ENCODE assay signal across 26 mouse cellular contexts in genomic region chr1:79905241-79905640, GRCm38 (mm10).
"Had no signal": no experiment of that assay in that cellular context is flagged by ENCODE, and none has a peak within 500 bp of the region (broad histone marks: within the 10 kb centered on the region; RNA-seq: fewer than 3 reads in every experiment).

No protein-coding gene starts in this region.

- H3K4me3 ChIP-seq: gastrocnemius, adult 2 months; heart, embryonic 10.5 days; heart, embryonic 12.5 days; hindbrain, embryonic 10.5 days; hindbrain, embryonic 12.5 days; intestine, embryonic 15.5 days; layer of hippocampus, adult 2 months; left cerebral cortex, adult 2 months; limb, embryonic 10.5 days; limb, embryonic 12.5 days had no signal

- H3K4me1 ChIP-seq: heart, embryonic 10.5 days; heart, embryonic 12.5 days; hindbrain, embryonic 10.5 days; hindbrain, embryonic 12.5 days; intestine, embryonic 15.5 days; limb, embryonic 10.5 days; limb, embryonic 12.5 days had no signal

- H3K27ac ChIP-seq: gastrocnemius, adult 2 months; heart, embryonic 10.5 days; hindbrain, embryonic 10.5 days; hindbrain, embryonic 12.5 days; hindbrain, embryonic 14.5 days; intestine, embryonic 15.5 days; layer of hippocampus, adult 2 months; left cerebral cortex, adult 2 months; limb, embryonic 10.5 days; limb, embryonic 12.5 days had no signal

- H3K36me3 ChIP-seq: heart, embryonic 10.5 days; heart, embryonic 12.5 days; hindbrain, embryonic 10.5 days; hindbrain, embryonic 12.5 days; intestine, embryonic 15.5 days; limb, embryonic 10.5 days; limb, embryonic 12.5 days had no signal

- DNase-seq: gastrocnemius, adult 2 months; gastrocnemius, postnatal 10 days; gastrocnemius, postnatal 25 days; heart, adult 18-20 months; heart, postnatal 10 days; heart, postnatal 4 days; kidney, adult 18-20 months; kidney, adult 8-10 months; kidney, postnatal 10 days; kidney, postnatal 25 days; kidney, postnatal 4 days; liver had no signal

- ATAC-seq: hindbrain, embryonic 16.5 days; inflammation-experienced regulatory T-cells, adult 6 months; intestine, embryonic 15.5 days; intestine, postnatal 0 days had no signal

- H3K27me3 ChIP-seq: heart, embryonic 12.5 days; hindbrain, embryonic 12.5 days; intestine, embryonic 15.5 days; limb, embryonic 12.5 days had no signal

- H3K9me3 ChIP-seq: heart, embryonic 10.5 days; heart, embryonic 12.5 days; hindbrain, embryonic 10.5 days; hindbrain, embryonic 12.5 days; intestine, embryonic 15.5 days; limb, embryonic 12.5 days had no signal

- H3K4me2 ChIP-seq: heart, embryonic 12.5 days; hindbrain, embryonic 12.5 days; hindbrain, embryonic 14.5 days; intestine, embryonic 15.5 days; limb, embryonic 12.5 days; liver, embryonic 11.5 days had no signal

- H3K9ac ChIP-seq: heart, embryonic 12.5 days; hindbrain, embryonic 12.5 days; hindbrain, embryonic 14.5 days; intestine, embryonic 15.5 days; limb, embryonic 12.5 days had no signal
